Mouse (Mus musculus): Measurements from ENCODE around the gene 2010300C02Rik. TPM values are rescaled to one million over a fixed set of nuclear protein-coding genes. Genes with fewer than 3 reads are reported as not detected.
A peak's percentile ranks its signal among the peaks of the same experiment; 100 is the strongest.
"Not testable (repeated sequence)": the region's sequence is repeated elsewhere in the genome, so short reads cannot be mapped to it uniquely, and the experiment has no call there.

2010300C02Rik gene
- total RNA-seq, 2 experiments from 2014 or later, result 0.17 to 0.39 TPM

DNA sequence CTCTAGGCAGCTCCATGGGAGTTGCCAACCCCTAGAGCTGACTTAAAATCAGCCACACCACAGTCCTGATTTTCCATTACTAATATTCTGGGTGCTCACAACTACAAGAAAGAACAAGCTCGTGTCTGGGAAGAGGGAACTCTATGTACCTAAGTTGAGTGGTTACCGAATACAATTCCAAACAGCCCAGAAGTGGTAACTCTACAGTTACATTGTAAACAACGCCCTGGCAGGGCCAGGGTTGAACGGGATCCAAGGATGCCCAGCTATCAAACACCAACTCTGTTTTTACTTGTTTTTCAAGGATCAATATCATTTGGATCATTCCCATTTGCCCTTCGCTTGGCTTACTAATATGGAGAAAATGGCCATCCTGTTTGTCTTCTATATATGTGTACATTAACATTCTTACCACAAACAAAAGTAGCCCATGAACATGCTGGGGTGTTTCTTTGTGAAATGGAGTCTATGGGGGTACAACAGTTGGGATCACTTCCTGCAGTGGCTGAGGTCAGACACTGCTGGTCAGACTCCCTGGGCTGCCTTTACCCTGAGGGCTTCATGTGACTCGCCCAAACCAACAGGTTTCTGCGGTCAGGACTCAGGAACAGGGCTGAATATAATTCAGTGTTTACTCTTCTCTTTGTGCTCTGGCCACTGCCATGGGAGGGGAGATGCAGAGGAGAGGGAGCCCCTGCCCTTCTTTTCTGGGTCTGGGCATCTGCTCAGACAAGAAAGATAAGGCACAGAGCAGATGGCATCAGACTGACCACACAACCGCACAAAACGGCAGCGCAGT is 89.3 kb downstream of the 2010300C02Rik start:
- no peak for ATAC-seq (replicated peaks; ENCODE audit: poor library complexity)

DNA sequence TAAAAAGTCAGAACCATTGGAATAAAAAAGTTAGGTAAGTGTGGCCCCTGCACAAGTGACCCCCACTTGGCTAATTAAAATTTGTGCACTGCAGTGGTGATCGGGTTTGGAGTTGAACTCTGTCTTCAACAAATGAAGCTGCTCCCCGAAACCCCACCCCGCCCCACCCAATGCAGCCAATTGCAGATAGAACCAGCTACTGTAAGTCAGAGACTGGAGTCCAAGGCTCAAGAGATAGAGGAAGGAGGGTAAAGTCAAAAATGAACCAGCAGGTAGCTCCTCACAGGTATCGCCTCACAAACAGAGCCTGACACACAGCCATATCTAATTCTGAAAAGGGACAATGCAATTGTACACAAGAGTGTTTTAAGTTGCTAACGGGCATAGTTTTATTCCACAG is 90.0 kb downstream of the 2010300C02Rik start:
- no peak for ATAC-seq (replicated peaks; ENCODE audit: poor library complexity)

DNA sequence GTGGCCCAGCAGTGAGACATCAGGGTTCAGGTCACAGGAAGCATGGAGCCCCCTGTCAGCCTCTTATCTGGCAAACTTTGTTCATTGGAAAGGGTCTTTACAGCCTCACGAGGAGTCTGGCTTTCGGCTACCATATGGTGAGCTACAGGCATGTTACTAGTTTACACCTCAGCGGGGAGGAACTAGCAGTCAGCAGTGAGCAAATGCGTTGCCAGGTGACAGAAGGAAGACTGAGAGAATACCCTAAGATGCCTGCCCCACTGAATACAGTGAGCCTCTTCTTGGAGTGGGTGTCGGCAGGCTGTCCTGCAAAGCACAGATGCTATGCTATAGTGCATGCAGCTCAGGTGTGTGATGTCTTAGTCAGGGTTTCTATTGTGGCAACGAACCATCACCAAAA is 91.1 kb downstream of the 2010300C02Rik start:
- ATAC-seq (replicated peaks; ENCODE audit: poor library complexity), result no peak

DNA sequence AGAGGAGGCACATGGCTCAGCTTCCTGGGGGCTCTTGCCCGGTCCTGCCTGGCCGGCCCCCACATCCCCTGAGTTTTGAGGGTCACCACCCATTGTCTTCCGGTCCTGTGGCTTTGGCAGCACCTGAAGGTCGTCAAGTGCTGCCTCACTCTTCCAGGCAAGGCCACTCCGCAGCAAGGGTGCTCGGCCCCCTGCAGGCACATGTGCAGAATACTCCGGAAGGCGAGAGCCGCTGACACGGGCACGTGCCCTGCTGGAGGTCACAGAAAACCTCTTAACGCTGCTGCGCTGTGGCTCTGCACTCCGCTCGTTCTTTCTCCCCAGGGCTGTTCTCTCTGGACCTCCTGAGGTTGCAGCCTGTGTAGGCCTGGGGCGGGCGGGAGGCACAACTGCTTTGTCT is 95.7 kb downstream of the 2010300C02Rik start:
- peak; percentile 76; the same call in 1 of the 2 replicates for ATAC-seq (replicated peaks; ENCODE audit: poor library complexity)

DNA sequence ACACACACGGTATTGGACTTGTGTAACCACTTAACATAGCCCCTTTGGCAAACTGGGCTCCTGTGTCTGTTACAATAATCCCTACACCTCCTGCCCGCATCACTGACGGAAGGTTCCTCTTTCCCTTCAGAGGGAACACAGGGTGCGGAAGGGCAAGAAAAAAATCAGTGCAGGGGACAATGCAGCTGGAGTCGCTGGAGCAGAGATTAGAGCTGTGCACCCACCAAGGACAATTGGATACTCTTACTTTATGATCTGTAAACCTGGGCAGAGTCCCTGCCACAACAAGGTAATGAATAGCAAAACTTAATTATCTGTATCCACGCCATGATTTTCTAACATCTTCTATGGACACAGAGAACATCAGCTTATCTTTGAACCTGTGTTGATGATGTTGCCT is 97.8 kb downstream of the 2010300C02Rik start:
- ATAC-seq (replicated peaks; ENCODE audit: poor library complexity), result peak; percentile 29; the same call in 1 of the 2 replicates

DNA sequence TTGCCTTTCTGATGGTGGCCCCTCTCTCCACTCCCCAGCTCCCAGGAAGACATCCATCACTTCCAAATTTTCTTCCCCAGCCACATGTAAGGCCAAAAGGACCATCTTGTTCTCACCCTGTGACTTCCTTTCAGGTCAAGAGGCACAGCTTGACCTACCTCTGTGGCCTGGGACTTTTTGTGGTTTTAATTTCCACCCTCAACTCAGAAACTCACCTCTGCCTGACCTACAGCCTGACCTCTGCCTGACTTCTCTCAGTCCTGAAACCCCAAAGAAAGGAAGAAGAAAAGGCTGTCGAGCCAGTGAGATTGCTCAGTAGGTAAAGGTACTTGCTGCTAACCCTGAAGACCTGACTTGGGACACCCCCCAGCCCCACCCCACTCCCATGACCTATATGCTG is 100.3 kb downstream of the 2010300C02Rik start:
- no peak for ATAC-seq (replicated peaks; ENCODE audit: poor library complexity)

DNA sequence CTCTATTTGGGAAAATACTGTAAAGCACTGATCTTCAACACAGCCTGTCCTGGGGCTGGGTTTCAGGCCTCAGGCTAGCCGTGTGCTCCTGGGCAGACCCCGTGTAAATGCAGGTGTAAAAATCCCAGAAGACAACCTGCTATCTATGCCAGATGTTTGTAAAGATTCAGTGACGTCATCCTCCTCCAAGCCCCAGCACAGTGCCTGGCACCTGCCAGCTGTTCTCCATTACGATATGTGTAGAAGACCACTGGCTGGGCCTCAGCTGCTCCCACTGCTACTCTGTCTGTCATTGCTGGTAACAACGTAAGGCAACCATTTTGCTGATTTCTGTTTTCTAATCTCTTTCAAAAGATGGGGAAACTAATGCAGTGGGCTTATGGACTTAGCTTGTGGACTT is 102.8 kb downstream of the 2010300C02Rik start:
- ATAC-seq (replicated peaks; ENCODE audit: poor library complexity), result no peak

DNA sequence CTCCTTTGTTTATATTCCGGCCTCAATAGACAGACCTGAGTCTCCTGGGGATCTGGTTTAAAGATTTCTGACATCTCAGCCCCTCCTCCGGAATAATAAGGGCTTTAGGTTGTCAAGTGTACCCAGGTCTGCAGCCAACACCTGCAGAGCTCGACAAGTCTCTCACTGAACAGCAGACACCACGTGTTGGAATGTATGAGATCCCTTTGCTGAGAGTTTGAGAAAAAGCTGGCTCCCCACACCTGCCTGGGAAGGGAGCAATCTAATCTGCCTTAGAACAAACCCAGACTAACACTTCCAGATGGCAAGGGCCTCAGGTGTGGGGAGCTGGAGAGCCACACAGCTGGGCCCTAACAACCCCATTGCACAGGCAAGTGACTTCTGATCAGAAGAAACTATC is 103.3 kb downstream of the 2010300C02Rik start:
- ATAC-seq (replicated peaks; ENCODE audit: poor library complexity), result no peak

DNA sequence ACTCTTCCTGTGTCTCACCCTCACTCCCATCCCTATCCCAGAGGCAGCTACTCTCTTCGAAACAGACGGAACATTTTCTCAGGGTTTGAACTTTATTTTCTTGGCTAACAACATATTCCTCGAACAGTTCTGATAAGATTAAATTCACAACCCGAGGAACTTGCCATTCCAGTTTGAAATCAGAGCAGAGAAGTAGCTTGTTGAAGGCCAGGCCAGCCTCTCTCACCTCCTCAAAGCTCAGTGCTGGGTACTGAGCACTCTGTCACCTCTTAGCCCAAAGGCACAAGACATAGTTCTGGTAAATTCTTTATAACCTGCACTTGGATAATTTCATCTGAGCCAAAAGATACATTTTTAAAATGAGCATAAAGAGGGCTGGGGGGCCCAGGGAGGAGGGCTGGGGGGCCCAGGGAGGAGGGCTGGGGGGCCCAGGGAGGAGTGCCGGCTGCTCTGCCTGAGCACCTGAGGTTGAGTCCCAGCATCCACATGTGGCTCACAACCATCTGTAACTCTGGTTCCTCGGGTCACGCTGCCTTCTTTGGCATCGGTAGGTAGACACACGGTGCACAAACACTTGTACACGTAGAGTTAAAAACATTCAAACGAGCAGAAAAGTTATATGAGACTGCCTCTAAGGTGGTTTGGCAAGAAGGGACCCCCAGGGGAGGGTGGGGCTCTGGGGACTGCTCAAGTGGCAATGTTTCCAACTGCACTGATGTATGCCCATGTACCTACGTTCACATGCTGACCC is 104.4 kb downstream of the 2010300C02Rik start:
- ATAC-seq (replicated peaks; ENCODE audit: poor library complexity), result no peak

DNA sequence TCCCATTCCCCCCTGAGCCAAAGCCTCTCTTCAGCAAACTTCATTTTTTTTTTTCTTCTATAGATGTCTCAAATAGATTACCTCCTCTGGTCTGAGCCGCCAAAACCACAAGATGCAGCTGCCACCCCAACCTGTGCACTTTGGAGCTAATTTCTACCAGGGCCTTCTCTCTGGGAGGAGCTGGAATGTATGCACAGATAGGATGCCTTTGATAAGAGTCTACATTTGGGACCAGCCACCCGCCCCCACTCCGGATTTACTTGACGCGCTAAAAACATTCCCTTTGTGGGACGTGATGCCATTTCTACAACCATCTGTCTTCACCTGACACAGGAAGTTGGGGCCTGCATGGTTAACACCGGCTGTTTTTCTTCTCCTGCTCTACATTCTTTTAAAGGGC is 105.0 kb downstream of the 2010300C02Rik start:
- no peak for ATAC-seq (replicated peaks; ENCODE audit: poor library complexity)

DNA sequence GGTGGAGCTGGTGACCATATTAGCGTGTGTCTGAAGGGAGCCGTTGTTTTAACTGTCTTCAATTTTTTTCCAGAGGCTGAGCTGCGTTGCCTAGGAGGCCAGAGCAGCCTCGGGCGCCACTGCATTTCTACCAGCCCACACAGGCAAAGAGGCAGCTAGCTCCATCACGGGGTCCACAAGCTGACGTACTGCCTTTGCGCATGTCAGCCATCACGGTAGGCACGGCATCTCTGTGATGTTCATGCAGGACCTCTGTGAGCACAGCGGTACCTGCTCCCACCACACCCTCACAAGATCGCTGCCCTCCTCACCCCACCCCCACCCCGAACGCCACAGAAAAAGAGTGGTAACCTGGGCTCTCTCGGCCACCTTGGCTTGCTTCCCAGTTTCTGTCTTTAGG is 105.8 kb downstream of the 2010300C02Rik start:
- ATAC-seq (replicated peaks; ENCODE audit: poor library complexity), result peak; percentile 24; the same call in 1 of the 2 replicates

DNA sequence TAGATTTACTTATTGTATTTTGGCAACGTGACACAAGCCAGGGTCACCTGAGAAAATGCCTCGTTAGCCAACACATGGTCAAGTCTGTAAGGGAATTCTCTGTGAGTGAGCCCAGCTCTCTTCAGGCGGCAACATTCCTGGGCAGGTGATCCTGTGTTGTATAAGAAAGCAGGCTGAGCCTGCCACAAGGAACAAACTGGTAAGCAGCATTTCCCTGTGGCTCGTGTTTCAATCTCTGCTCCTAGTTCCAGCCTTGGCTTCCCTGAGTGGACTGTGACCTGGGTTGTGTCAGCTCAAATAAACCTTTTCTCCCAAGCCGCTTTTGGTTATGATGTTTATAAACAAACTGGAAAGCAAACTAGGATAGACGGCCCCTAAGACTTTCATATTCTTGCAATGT is 108.9 kb downstream of the 2010300C02Rik start:
- ATAC-seq (replicated peaks; ENCODE audit: poor library complexity), result no peak

DNA sequence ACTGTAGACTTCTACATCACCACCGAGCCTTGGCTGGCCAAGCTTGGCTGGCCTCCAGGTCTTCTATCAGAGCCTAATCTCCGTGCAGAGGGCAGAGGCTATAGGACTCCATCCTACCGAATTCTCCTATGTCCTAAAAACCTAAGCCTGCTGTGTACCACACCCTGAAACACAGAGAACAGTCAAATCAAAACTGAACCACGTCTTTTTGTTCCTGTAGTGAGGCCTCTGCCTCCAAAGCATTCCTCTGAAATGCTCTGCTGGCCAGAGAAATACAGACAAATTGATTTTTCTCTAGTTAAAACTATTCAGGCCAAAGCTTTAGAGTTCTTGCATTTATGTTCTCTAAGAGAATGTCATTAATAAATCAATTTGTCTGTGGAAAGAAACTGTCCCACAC is 109.6 kb downstream of the 2010300C02Rik start:
- no peak for ATAC-seq (replicated peaks; ENCODE audit: poor library complexity)

DNA sequence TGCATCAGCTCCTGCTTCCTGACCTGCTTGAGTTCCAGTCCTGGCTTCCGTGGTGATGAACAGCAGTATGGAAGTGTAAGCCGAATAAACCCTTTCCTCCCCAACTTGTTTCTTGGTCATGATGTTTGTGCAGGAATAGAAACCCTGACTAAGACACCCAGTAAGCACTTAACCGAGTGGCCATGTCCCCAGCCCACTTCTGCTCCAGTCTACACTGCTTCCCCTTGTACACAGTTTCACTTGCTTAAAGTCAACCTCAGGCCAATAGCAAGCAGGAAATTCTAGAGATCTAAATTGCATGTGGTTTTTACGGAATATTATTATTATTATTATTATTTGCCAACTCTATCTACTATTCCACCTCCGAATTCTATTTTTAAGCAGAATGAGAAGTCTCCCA is 114.2 kb downstream of the 2010300C02Rik start:
- ATAC-seq (replicated peaks; ENCODE audit: poor library complexity), result 0 out of 2 replicates have a peak, but pooled peaks have one; percentile 55

DNA sequence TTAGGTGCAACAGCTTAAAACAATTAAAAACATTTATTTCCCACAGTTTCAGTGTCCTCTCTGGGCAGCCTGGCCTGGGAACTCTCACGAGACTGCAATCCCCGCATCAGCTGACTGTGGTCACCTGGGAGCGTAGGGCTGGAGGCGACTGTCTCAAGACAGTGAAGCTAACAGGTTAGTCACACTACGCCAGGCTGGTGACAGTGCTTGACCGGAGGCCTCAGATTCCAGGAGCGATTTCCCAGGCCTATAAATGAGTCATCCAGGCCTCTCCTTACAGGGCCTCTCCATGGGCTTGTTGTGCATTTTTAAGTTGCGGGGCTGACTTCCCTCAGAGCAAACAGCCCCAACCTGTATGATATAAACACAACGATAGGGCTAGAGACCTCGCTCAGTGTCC is 116.7 kb downstream of the 2010300C02Rik start:
- no peak for ATAC-seq (replicated peaks; ENCODE audit: poor library complexity)

DNA sequence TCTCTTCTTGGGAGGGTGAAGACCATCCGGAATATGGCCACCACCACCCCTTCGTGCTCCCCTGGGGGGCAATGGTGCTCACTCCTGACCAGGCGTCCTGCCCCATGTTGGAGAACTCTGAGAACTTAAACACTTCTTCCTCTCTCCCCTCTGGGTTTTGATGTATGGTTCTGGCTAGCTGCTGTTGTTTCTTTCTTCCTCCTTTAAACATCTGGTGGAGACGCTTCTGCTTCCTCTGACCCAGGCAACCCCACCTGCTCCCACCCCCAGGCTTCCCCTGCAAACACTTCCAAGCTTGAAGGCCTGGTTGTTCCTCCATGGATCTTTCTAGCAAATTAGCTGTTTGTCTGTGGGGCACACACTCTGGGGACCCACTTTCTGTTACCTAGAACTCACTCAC is 117.6 kb downstream of the 2010300C02Rik start:
- ATAC-seq (replicated peaks; ENCODE audit: poor library complexity), result peak; percentile 54

DNA sequence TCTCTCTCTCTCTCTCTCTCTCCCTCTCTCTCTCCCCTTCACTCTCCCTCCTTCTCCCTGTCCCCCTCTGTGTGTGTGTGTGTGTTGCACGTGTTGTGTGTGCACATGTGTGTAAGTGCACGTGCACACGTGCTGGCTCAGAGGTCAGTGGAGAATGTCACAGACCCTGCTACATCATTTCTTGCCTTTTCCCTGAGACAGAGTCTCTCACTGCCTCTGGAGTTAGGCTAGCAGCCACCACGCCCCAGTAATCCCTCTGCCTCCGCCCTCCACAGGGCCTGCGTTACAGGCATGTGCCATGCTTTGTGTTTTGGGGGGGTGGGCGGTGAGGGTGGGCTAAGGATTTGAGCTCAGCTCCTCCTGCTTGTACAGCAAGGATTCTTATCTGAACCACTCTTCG is 118.4 kb downstream of the 2010300C02Rik start:
- ATAC-seq (replicated peaks; ENCODE audit: poor library complexity), result no peak

DNA sequence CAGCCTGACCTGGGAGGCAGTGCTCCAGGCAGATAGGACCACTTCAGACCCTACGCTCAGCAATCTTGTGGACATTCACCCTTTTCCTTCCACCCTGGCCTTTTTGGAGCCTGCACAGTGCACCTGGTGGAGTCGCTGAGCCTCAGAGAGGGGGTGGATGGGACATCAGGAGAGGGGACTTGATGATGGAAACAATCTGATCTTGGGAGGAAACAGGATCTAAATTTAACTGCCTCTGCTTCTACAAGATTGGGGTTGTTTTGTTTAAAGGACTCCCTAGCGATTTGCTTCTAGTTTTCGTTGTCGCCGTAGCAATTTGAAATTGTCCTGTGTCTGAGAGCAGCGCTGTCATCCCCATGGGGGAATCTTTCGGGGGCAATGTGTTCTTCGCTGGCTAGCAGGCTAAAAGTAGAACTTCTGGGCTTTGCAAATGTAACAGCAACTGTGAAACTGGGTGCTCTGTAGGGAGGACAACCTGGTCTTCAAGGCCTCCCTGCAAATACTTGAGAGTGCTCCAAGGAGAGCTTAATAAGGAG is 119.2 kb downstream of the 2010300C02Rik start:
- ATAC-seq (replicated peaks; ENCODE audit: poor library complexity), result no peak

DNA sequence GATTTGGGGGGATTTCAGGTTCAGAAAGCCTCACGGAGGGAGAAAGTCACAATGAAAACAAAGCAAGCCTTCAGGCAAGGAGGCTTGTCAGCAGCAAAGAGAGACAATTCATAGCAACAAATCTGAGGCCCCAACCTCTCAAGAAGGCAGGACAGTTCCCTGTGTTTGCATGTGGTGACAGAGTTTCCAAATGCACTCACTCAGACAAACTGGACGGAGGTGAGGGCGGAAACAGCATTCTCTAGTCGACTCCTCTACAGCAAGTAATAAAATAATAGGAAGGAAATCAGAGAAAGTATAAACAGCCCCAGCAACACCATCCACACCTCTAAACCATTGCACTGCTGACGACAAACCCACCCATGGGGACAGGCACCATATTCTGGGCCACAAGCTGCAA is 120.9 kb downstream of the 2010300C02Rik start:
- ATAC-seq (replicated peaks; ENCODE audit: poor library complexity), result no peak

DNA sequence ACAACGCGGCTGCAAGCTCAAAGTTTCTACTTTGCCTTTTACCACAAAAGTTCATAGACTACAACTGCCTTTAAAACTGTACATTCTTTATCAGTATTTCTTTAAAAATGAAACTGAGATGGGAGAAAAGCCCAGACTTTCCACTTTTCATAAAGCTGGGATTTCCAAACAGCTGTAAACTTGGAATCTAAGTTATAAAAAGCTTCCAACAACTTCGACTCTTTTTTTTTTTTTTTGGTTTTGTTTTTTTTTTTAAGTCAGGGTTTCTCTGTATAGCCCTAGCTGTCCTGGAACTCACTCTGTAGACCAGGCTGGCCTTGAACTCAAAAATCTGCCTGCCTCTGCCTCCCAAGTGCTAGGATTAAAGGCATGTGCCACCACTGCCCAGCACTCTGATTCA is 125.1 kb downstream of the 2010300C02Rik start:
- ATAC-seq (replicated peaks; ENCODE audit: poor library complexity), result not testable (repeated sequence)

DNA sequence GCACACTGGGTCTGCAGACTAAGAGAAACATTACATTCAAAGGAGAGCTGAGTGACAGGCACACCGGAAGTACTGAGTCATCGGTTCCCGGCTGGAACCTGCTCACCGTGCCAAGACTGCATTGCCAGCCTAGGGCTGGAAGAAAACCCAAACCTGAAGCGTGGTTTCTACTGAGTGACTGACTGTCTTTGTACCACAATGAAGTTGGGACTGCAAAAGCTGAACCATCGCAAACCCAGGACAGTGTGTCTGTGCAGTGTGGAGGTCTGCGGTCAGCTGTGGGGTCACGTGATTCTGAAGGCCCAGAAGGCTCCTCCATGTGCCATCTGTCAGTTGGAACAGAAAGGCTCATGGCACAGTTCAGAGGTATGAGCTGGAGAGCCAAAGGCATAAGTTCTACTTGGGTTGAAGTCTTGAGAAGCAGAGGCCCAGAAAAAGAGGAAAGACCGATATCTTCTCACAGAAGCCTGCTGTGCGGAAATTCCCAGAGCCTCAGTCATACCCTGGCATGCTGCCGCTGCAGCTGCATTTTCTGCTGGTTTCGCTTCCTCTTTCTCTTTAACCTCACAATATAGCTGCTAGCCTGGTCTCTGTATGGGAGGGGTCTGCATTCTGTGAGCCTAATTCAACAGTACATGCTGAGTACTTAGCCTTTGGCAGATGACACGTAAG is 133.9 kb downstream of the 2010300C02Rik start:
- ATAC-seq (replicated peaks; ENCODE audit: poor library complexity), result peak; percentile 85

All from megakaryocyte progenitor cell, adult 5-6 weeks (primary cell).